Mouse (Mus musculus): Measurements from ENCODE around the gene Gtf2ird2. TPM values are rescaled to one million over a fixed set of nuclear protein-coding genes. Genes with fewer than 3 reads are reported as not detected.

Gene Gtf2ird2
- polyA plus RNA-seq (2012; rRNA removed): 17.2 and 18.8 TPM in 2 replicates

GRCm38 (mm10) chr5:134183880-134184808, at the start of gene Gtf2ird2:
Gene Gtf2ird2 (plus strand): TSS chr5:134184019.
- peak; percentile 98 to 99 for DNase-seq (ENCODE audit: extremely low spot score in 1 of 2, low spot score in 1 of 2)

GRCm38 (mm10) chr5:134136022-134136421, 47.8 kb upstream of the Gtf2ird2 start:
- no peak for DNase-seq (ENCODE audit: extremely low spot score in 1 of 2, low spot score in 1 of 2)

DNA sequence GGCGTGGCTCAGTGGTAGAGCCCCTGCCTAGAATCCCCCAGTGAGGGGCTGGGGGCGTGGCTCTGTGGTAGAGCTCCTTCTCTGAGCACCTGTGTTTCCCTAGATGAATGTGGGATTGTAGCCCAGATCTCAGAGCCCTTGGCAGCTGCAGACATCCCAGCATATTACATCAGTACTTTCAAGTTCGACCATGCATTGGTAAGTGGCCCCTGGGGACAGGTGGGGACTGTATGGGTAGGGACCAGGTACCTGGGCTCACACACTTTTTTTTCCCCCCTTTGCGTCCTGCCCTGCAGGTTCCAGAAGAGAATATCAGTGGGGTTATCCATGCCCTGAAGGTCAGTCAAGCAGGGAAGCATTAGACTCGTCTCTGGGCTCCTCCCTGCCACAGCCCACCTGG, 45.9 kb upstream of the Gtf2ird2 start:
- DNase-seq (ENCODE audit: extremely low spot score in 1 of 2, low spot score in 1 of 2): no peak

DNA sequence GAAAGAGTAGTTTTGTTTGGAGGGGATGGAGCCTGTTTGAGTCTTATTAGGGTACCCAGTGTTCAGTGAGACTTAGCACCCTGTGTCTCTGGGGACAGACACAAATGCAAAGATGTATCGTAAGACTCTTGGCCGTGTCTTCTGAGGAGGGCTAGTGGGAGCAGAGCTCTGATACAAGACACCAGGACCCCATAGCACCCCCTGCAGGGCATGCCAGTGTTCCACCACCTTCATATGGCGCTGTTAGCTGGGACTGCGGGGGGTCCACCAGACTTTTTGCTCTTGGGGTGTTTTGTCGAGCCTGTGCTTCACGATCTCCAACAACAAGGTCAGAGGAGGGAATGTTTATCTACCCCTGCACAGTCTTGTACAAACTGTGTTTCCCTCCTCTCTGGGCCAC, 44.4 kb upstream of the Gtf2ird2 start:
- DNase-seq (ENCODE audit: extremely low spot score in 1 of 2, low spot score in 1 of 2): no peak

DNA sequence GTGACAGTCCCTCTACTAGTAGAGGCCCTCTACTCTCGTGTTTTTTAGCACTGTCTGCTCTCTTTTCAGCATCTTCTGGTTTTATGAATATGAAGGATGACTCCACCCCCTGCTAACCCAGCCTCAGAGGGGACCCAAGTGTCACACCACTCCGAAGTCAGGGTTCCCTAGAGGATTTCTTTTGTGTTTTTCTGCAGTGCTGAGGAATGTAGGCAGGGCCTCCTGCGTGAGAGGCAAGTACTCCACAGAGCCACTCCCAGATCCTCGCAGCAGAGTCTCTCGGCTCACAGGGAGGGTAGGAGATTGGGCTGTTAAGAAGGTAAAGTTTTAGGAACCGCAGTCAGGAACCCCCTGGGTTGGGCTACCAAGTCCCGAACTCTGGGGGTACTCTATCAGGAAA, 42.6 kb upstream of the Gtf2ird2 start:
- no peak for DNase-seq (ENCODE audit: extremely low spot score in 1 of 2, low spot score in 1 of 2)

DNA sequence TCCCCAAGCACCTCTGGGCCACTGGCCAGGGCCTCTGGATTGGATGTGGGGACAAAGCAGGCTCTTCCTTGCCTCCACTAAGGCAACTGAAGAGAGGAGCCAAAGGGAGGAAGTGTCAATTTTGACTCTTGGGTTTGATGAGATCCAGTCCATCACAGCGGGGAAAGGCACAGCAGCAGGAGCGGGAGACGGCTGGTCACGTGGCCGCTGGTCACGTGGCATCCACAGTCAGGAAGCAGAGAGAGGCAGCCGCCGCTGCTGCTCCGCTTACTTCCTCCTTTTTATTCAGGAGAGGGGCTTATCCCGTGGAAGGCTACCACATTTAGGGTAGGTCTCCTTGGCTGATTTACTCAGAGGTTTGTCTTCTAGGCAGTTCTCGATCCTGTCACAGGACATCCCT, 41.4 kb upstream of the Gtf2ird2 start:
- DNase-seq (ENCODE audit: extremely low spot score in 1 of 2, low spot score in 1 of 2): no peak

GRCm38 (mm10) chr5:134144986-134145385, 38.8 kb upstream of the Gtf2ird2 start:
- no peak for DNase-seq (ENCODE audit: extremely low spot score in 1 of 2, low spot score in 1 of 2)

DNA sequence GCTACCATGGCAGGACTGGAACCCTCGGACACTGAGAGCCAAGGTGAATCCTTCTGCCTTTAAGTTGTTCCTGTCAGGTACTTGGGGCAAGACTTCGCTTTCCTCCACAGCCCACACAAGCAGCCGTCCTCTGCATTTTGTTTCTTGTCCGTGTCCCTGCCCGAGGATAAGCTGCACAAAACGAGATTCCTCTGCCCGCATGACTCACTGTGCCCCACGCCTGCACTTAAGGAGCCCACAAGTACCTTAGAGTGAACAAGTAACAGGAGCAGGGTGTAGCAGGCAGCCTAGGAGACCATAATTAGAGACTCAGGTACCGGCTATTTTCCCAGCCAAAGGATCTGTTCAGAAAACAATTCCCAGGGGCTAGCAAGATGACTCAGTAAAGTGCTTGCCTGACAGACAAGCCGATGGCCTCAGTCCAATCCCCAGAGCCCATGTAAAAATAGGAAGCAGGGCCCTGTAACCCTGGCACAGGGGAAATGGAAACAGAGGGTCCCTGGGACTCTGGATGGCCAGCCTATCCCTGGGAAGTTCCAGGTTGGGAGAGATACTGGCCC, 36.5 kb upstream of the Gtf2ird2 start:
- DNase-seq (ENCODE audit: extremely low spot score in 1 of 2, low spot score in 1 of 2): peak in 1 of 2 experiments; percentile 24

DNA sequence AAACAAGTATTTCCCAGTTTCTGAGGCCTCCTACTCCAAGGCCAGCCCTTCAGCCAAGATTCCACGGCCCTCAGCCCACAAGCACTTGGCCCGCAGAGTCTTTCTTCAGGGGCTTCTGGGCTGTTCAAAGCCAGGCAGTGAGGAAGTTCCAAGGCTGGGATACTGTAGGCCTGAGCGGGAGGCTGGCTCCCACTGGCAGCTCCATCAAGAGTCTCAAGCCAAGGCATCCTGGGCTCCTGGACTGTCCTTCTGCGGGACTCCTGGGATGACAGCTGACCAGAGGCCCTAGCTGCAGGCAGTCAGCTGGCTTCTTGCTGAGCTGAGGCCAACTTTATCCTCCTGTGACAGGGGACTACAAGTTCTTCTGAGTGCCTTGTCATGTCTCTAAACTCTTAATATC, 35.7 kb upstream of the Gtf2ird2 start:
- DNase-seq (ENCODE audit: extremely low spot score in 1 of 2, low spot score in 1 of 2): no peak

DNA sequence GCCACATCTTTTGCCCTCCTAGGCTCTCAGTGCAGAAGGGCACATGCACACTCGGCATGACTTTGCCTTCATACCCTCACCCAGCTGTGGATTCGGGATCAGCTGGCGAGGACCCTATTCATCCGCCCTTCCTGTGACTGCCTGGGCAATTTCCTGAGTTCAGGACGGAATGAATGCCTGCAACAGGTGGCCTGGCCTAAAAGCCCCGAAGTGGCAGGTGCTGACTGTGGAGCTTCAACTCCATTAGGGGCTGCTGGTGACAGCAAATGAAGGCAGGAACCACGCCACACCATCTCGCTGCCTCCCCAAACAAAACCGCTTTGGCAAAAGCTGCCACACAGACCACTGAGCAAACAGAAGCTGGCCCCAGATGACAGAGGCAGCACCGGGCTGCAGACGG, 31.9 kb upstream of the Gtf2ird2 start:
- no peak for DNase-seq (ENCODE audit: extremely low spot score in 1 of 2, low spot score in 1 of 2)

DNA sequence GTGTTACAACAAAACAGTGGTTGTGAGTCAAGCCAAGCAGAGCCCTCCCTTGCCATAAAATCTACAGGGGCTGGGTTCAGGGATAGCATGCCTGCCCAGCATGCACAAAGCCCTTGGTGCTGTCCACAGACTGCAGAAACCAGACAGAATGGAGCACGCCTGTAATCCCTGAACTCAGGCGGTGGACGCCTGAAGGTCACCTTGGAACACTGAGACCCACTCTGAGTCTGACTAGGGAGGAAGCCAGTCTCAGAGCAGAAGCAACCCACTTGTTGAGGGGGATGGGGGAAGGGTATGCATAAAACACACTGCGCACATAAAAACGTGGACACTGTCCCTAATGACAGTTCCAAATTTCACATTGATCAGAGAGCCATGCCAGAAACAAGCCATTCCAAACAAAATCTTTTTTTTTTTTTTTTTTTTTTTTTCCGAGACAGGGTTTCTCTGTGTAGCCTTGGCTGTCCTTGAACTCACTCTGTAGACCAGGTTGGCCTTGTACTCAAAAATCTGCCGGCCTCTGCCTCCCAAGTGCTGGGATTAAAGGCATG, 27.8 kb upstream of the Gtf2ird2 start:
- no peak for DNase-seq (ENCODE audit: extremely low spot score in 1 of 2, low spot score in 1 of 2)

- no peak for DNase-seq (ENCODE audit: extremely low spot score in 1 of 2, low spot score in 1 of 2)
Measured at GRCm38 (mm10) chr5:134164688-134165087, 19.1 kb upstream of the Gtf2ird2 start.

DNA sequence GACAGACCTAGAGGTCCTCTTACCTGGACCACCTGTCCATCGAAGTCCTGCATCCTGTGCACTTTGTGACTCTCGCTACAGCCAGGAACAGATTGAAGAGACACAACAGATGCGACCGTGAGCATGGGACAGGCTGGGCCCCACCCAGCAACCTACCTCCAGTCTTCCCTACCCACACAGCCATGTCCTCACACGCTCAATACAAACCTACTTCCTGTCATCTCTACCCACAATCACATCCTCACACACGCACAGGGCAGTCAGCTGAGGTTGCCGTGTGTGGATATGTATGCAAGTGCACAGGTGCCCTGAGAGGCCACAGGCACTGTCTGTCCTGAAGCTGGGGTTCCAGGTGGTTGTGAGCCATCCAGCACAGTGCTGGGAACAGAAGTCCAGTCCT, 17.2 kb upstream of the Gtf2ird2 start:
- no peak for DNase-seq (ENCODE audit: extremely low spot score in 1 of 2, low spot score in 1 of 2)

DNA sequence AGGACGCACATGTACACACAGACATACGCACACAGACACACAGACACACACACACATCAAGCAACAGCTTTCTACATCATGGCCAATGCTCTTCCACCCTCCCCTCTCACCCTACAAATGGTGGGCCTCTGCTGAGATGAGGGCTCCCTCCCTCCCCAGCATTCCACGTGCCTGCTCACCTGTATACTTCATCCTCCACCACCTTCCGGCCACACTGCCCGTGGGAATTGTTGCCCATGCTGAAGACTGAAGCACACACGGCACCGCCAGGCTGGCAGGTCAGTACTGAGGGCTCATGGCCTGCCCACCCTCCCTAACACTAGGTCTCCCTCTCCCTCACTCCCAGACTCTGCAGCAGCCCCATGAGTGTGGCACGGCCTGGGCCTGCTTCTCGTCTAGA, 15.8 kb upstream of the Gtf2ird2 start:
- no peak for DNase-seq (ENCODE audit: extremely low spot score in 1 of 2, low spot score in 1 of 2)

GRCm38 (mm10) chr5:134169231-134169630, 14.6 kb upstream of the Gtf2ird2 start:
- no peak for DNase-seq (ENCODE audit: extremely low spot score in 1 of 2, low spot score in 1 of 2)

- DNase-seq (ENCODE audit: extremely low spot score in 1 of 2, low spot score in 1 of 2): no peak
Measured at GRCm38 (mm10) chr5:134170167-134170566, 13.7 kb upstream of the Gtf2ird2 start.

DNA sequence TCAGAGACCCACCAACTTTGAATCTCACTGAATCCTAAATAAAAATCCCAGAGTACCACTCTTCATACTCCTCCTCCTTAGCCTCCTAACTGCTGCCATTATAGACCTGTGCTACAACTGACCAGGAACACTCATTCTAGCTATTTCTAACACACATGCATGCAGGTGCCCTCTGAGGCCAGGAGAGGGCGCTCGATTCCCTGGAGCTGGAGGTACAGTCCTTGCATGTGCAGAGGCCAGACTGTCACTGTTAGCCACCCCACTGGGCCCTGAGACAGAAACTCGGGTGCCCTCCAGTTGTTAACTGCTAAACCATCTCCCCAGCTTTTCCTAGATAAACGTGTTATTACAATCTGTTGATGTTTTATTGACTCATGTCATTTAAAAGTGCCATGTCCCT, 10.6 kb upstream of the Gtf2ird2 start:
- DNase-seq (ENCODE audit: extremely low spot score in 1 of 2, low spot score in 1 of 2): no peak

GRCm38 (mm10) chr5:134175696-134176095, 8.1 kb upstream of the Gtf2ird2 start:
- DNase-seq (ENCODE audit: extremely low spot score in 1 of 2, low spot score in 1 of 2): no peak

DNA sequence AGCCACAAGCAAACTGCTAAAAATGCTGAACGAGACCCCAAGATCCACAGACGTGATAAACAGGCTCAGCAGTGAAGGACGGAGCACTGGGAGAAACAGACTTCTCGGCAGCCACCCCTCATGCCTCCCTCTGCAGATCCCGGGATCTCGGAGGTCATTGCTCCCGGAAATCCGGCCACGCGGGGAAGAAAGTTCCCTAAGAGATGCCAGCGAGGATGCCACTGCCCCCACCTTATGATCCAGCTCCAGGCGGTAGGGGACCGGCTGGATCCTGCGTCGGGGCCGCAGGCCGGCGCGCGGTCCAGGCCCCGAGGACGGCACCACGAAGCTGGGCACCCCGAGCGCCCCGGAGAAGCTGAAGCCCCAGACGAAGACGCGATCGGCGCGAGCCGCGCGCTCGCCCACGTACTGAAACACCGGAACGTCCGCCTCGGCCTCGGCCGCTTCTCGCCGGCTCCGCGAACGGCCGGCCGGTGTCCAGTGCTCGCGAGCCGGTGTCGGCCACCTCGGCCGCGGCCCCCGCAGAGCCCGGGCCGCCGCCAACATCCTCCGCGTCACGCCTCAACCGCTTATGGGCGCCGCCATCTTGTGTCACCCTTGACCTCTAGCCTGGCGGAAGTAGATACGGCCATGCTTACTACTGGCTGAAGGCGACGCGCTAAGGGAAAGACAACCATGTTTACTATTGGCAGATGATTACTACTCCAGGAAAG, 7.5 kb upstream of the Gtf2ird2 start, which contains the start of gene Rcc1l:
Rcc1l (minus strand) TSS at position 606 of the 713 bp plus-strand sequence.
- peak; percentile 81 to 90 for DNase-seq (ENCODE audit: extremely low spot score in 1 of 2, low spot score in 1 of 2)

GRCm38 (mm10) chr5:134178536-134178935, 5.3 kb upstream of the Gtf2ird2 start:
- no peak for DNase-seq (ENCODE audit: extremely low spot score in 1 of 2, low spot score in 1 of 2)

- peak; percentile 64 to 94 for DNase-seq (ENCODE audit: extremely low spot score in 1 of 2, low spot score in 1 of 2)
Measured at GRCm38 (mm10) chr5:134179871-134180270, 3.9 kb upstream of the Gtf2ird2 start.

Measured in frontal cortex, adult 2 months (tissue).